Mouse (Mus musculus) kidney, embryonic 15.5 days (tissue): ENCODE data around the gene Xlr4c. TPM values are rescaled to one million over a fixed set of nuclear protein-coding genes. Genes with fewer than 3 reads are reported as not detected.

Experiments
- polyA plus RNA-seq: library from polyadenylated mRNA; unstranded; fragments of >200 nt; fragmentation: Nextera tagmentation; extraction: Ambion mirVana; gene quantifications from 2 replicates; pipeline ENCODE4 v1.2.1, GENCODE M21; 2015

The Xlr4c gene
- polyA plus RNA-seq, 1 experiment from 2014 or later = 0.30 TPM

Other genes with a start within 250 kb of the Xlr4c start
- gene Pnma5, start 206.0 kb downstream of the Xlr4c start, polyA plus RNA-seq = 0.09 TPM in 2 replicates
- gene Pnma3, start 178.3 kb downstream of the Xlr4c start, polyA plus RNA-seq = 0.10 TPM in 1 of 2 replicates, not detected in the other
- 0.36 and 1.4 TPM in 2 replicates for gene Xlr4a, start 160.7 kb downstream of the Xlr4c start, polyA plus RNA-seq
- 3.3 and 3.8 TPM in 2 replicates for gene Xlr3a, start 146.0 kb downstream of the Xlr4c start, polyA plus RNA-seq
- not detected in 2 replicates for gene Gm14685, start 126.1 kb downstream of the Xlr4c start, polyA plus RNA-seq
- not detected in 2 replicates for gene Xlr5b, start 94.3 kb downstream of the Xlr4c start, polyA plus RNA-seq
- not detected in 2 replicates for gene DXBay18, start 93.7 kb downstream of the Xlr4c start, polyA plus RNA-seq
- gene Spin2d, start 66.1 kb downstream of the Xlr4c start, polyA plus RNA-seq = not detected in 2 replicates
- 14.2 and 14.4 TPM in 2 replicates for gene Xlr3b, start 50.9 kb downstream of the Xlr4c start, polyA plus RNA-seq
- gene Xlr4b, start 28.8 kb downstream of the Xlr4c start, polyA plus RNA-seq = 0.81 and 1.00 TPM in 2 replicates
- 9.5 and 11.3 TPM in 2 replicates for gene F8a, start 14.8 kb downstream of the Xlr4c start, polyA plus RNA-seq
- not detected in 2 replicates for gene Xlr3c, start 22.3 kb upstream of the Xlr4c start, polyA plus RNA-seq
- gene Xlr5a, start 49.8 kb upstream of the Xlr4c start, polyA plus RNA-seq = not detected in 2 replicates
- gene Xlr5c, start 49.8 kb upstream of the Xlr4c start, polyA plus RNA-seq = not detected in 2 replicates
- gene Gm45015, start 93.7 kb upstream of the Xlr4c start, polyA plus RNA-seq = not detected in 2 replicates
- gene Zfp275, start 99.5 kb upstream of the Xlr4c start, polyA plus RNA-seq = 13.3 and 14.3 TPM in 2 replicates
- gene Gm18336, start 155.6 kb upstream of the Xlr4c start, polyA plus RNA-seq = not detected in 2 replicates
- gene Zfp92, start 168.0 kb upstream of the Xlr4c start, polyA plus RNA-seq = 0.06 TPM in 1 of 2 replicates, not detected in the other
- gene Trex2, start 192.2 kb upstream of the Xlr4c start, polyA plus RNA-seq = 0.26 TPM in 1 of 2 replicates, not detected in the other
- gene Haus7, start 215.9 kb upstream of the Xlr4c start, polyA plus RNA-seq = 66.0 and 71.5 TPM in 2 replicates
- 90.8 and 96.4 TPM in 2 replicates for gene Bgn, start 240.5 kb upstream of the Xlr4c start, polyA plus RNA-seq